Mouse (Mus musculus) limb, embryonic 15.5 days (tissue): Measurements from ENCODE around the gene Lrig1. TPM values are rescaled to one million over a fixed set of nuclear protein-coding genes. Genes with fewer than 3 reads are reported as not detected.
A peak's percentile ranks its signal among the peaks of the same experiment; 100 is the strongest.

Source experiments
- ATAC-seq: fragments of 200-750 bp; cut with Nextera tagmentation; 2 replicates; pipeline ENCODE4 v1.8.0; 2017; ENCODE audit warnings: low read depth, moderate TSS enrichment; ENCODE audit not compliant: insufficient number of reproducible peaks, low FRiP score, low TSS enrichment
- H3K27ac ChIP-seq: fragments of 300-500 bp; sonication (generic); 2 replicates; pipeline ENCODE4 v1.5.1; 2015; ENCODE audit warnings: moderate library complexity, mild to moderate bottlenecking, inconsistent platforms
- H3K27me3 ChIP-seq: fragments of 300-500 bp; sonication (generic); 2 replicates; pipeline ENCODE4 v1.6.1; 2015; ENCODE audit warnings: inconsistent platforms
- H3K36me3 ChIP-seq: fragments of 300-500 bp; sonication (generic); 2 replicates; pipeline ENCODE4 v1.6.1; 2015; ENCODE audit warnings: inconsistent platforms
- H3K4me1 ChIP-seq: fragments of 300-500 bp; sonication (generic); 2 replicates; pipeline ENCODE4 v1.6.1; 2015; ENCODE audit warnings: inconsistent platforms
- H3K4me2 ChIP-seq: fragments of 300-500 bp; sonication (generic); 2 replicates; pipeline ENCODE4 v1.6.1; 2015; ENCODE audit warnings: mild to moderate bottlenecking, inconsistent platforms
- H3K4me3 ChIP-seq: fragments of 300-500 bp; sonication (generic); 2 replicates; pipeline ENCODE4 v1.5.1; 2015; ENCODE audit warnings: mild to moderate bottlenecking, inconsistent platforms
- H3K9ac ChIP-seq: fragments of 300-500 bp; sonication (generic); 2 replicates; pipeline ENCODE4 v1.6.1; 2015; ENCODE audit warnings: inconsistent platforms
- H3K9me3 ChIP-seq: fragments of 300-500 bp; sonication (generic); 2 replicates; pipeline ENCODE4 v1.6.1; 2016; ENCODE audit warnings: inconsistent platforms
- WGBS: fragments of 180-500 bp; shearing (Covaris S2); methylation state at CpG from one replicate; pipeline ENCODE4 v1.1.7; 2015; 5-methylcytosine and 5-hydroxymethylcytosine counted together
- polyA plus RNA-seq: library from polyadenylated mRNA; unstranded; fragments of >200 nt; fragmentation: Nextera tagmentation; extraction: Ambion mirVana; gene quantifications from 2 replicates; pipeline ENCODE4 v1.2.1, GENCODE M21; 2015

Lrig1 gene
- polyA plus RNA-seq, 1 experiment from 2014 or later: 22.5 TPM

DNA sequence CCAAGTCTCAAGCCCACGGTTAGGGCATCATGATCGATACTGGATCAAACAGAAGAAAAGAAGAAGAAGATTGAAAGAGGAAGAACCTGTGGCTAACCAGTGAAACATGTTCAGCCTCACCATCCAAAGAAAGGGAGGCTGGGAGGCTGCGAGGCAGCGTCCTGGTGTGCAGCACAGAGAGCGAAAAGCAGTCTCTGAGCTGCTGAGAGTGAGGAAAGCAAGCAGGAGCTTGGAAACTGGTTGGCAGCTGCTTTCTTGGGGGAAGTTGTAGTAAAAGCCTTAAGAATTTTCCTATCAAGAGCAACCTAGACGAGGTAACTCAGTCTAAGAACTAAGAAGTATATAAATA lies 17.7 kb downstream of the Lrig1 start:
- H3K27ac ChIP-seq: 0 out of 2 replicates have a peak overlapping the region, but pooled peaks have one; percentile 28
- H3K9me3 ChIP-seq: no peaks in the 10 kb centered on the region
- H3K36me3 ChIP-seq: no peaks in the 10 kb centered on the region
- H3K4me2 ChIP-seq: 0 out of 2 replicates have a peak overlapping the region, but pooled peaks have one; percentile 21
- H3K4me1 ChIP-seq: peaks cover 79% of the 10 kb centered on the region
- no peak overlapping the region for H3K4me3 ChIP-seq
- 38% methylated on average over 6 of the region's 6 CpGs for WGBS
- no peak for ATAC-seq
- no peak overlapping the region for H3K9ac ChIP-seq
- no peaks in the 10 kb centered on the region for H3K27me3 ChIP-seq

DNA sequence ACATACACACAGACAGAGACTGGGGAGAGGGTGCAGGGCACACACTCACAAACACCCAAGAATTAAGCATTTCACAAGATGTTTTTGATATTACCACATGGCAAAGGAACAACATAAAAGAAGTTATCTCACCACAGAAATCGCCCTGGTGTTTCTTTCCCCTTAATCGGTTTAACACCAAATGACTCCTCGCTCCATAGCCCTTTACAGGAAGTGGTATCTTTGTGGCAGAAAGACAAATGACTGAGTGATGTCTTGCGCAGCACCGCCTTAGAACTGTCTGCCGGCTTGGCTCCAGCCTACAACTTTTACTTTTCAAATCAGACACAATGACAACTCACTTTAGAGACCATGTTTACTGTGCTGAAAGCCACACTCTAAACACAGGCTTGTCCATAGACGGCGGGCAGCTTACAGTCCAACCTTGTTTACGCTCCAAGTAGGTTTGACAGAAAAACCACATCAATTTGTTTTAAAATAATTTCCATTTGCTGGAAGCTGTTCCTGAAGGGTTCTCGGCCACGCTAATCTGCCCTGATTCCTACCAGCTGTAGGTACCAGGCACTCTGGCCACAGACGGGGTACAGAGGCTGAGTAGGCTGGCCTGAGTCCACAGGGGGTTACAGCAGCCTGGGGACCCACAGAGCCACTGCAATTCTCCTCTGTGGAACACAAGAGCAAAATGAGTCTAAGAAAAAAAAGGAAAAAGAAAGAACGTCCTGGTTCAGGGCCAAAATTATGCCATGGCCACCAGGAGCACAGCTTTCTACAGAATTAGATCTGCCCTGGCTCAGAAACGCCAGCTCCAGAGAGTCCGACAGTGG lies 18.3 kb downstream of the Lrig1 start:
- Histone ChIP-seq H3K4me2 (peak overlapping the region; percentile 21; the same call in 1 of the 2 replicates), H3K9ac (no peak overlapping the region), H3K4me3 (no peak overlapping the region), H3K27ac (0 out of 2 replicates have a peak overlapping the region, but pooled peaks have one; percentile 28), H3K4me1 (peaks cover 78% of the 10 kb centered on the region), H3K9me3 (no peaks in the 10 kb centered on the region), H3K27me3 (no peaks in the 10 kb centered on the region), H3K36me3 (no peaks in the 10 kb centered on the region)
- ATAC-seq: no peak
- 34% methylated on average over 15 of the region's 15 CpGs for WGBS

DNA sequence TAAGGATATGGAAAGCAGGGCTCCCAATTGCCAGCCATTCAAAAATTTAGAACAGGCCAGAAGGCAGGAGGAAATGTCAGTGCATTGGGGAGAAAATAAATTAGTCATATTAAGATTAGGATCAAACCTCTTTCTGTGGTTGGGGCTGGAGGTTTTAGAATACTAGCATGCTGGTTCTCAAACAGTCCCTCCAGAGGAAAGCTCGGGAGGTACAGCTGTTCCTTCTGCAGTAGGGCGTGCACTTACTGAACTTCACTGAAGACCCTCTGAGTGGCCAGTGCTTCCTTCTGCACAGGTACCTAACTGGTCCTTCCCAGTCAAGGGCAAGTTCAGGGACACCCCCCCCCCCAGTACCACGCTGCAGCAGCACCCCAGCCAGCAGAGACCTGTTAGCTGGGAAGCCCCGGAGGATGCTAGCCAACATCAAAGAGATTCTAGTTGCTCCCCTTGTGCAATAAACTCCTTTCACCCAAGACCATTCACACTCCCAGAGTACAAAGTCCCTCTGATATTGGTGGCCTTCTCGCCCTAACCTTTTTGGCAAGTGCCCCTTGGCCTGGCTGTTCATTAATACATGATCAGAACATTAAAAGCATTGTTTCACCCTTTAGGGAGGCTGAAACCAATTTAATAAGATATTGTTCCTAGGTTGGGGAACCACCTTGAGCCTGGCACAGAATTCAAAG lies 19.1 kb downstream of the Lrig1 start:
- Histone ChIP-seq H3K4me1 (peaks cover 81% of the 10 kb centered on the region), H3K4me2 (no peak overlapping the region), H3K9me3 (no peaks in the 10 kb centered on the region), H3K27me3 (no peaks in the 10 kb centered on the region), H3K4me3 (no peak overlapping the region), H3K36me3 (no peaks in the 10 kb centered on the region), H3K9ac (no peak overlapping the region), H3K27ac (no peak overlapping the region)
- no peak for ATAC-seq
- WGBS: 38% methylated on average over 5 of the region's 5 CpGs

DNA sequence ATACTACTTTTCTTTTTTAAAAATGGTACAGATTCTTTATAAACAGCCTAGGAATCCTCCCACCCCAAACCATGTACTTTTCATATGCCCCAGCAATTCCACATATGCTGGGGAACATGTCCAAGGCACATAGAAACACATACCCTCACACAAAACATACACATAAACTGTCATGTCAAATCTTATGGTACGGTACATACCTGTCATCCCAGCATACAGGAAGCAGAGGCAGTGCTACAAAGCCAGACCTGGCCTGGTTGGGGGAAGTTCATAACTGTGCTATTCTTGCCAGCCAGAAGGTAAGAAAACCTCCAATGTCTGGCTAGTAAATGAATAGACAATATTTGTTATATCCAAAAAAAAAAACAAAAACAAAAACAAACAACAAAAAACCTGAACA lies 20.7 kb downstream of the Lrig1 start:
- ATAC-seq: no peak
- Histone ChIP-seq H3K9ac (no peak overlapping the region), H3K27ac (no peak overlapping the region), H3K9me3 (no peaks in the 10 kb centered on the region), H3K4me3 (no peak overlapping the region), H3K4me1 (peaks cover 74% of the 10 kb centered on the region), H3K4me2 (no peak overlapping the region), H3K27me3 (no peaks in the 10 kb centered on the region), H3K36me3 (no peaks in the 10 kb centered on the region)
- WGBS: 66% methylated on average over 1 of the region's 1 CpGs

DNA sequence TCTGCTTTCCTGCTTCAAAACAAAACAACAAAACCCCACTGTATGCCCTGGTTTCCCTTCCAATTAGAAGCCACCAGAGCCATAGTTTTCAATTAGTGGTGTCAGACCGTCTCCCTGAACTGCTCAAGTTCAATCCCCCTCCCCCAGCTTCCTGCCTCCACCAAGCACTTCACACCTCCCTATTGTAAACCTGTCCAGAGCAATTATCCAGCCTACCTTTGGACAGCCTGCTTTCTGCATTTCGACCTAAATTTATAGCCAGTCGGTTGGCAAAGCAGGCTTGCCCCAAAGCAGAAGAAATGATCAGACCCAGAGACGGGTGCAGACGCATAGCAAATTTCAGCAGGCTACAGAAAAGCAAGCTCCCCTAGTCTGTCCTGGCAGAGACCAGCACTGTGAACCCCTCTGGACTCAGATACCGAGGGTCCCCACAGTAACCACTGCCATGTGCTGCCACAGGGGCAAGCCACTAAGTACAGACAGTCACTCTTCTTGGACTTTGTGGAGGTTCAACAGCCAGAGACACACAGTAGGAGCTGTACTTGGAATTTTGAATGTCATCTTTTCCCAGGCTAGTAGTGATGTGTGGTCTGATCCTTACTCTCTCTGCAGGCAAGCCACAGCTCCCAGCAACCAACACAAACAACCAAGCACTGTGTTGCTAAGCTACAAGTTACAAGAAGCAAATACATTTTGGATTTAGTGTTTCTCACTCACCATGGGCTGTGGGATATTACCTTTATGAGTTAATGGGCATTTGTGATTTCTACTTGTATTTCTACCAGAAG lies 21.4 kb downstream of the Lrig1 start:
- no peaks in the 10 kb centered on the region for H3K27me3 ChIP-seq
- H3K36me3 ChIP-seq: no peaks in the 10 kb centered on the region
- H3K9ac ChIP-seq: no peak overlapping the region
- no peak overlapping the region for H3K4me2 ChIP-seq
- no peaks in the 10 kb centered on the region for H3K9me3 ChIP-seq
- H3K27ac ChIP-seq: peak overlapping the region; percentile 43; the same call in 1 of the 2 replicates
- H3K4me3 ChIP-seq: no peak overlapping the region
- ATAC-seq: no peak
- H3K4me1 ChIP-seq: peaks cover 74% of the 10 kb centered on the region
- WGBS: 11% methylated on average over 6 of the region's 6 CpGs

DNA sequence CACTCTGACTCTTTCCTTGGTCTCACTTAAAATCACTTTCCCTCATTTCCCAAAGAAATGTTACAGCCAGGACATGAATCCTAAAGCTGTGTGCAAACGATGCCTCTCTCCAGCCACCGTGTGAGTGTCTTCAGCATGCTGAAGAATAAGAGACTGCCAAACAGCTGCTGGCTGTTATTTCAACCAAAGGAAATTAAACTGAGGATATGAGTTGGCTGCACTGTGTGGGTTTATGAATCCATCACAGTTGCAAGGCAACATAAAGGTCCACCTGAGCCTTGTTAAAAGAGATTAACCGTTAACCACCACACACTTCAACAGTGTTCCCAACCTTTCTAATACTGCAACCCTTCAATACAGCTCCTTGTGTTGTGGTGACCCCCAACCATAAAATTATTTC lies 22.5 kb downstream of the Lrig1 start:
- Histone ChIP-seq H3K27ac (peak overlapping the region; percentile 65), H3K9ac (no peak overlapping the region; the same call in 1 of the 2 replicates), H3K4me2 (peak overlapping the region; percentile 17), H3K4me1 (peaks cover 69% of the 10 kb centered on the region), H3K36me3 (no peaks in the 10 kb centered on the region), H3K4me3 (no peak overlapping the region), H3K9me3 (no peaks in the 10 kb centered on the region), H3K27me3 (no peaks in the 10 kb centered on the region)
- 15% methylated on average over 3 of the region's 3 CpGs for WGBS
- ATAC-seq: peak; percentile 61

DNA sequence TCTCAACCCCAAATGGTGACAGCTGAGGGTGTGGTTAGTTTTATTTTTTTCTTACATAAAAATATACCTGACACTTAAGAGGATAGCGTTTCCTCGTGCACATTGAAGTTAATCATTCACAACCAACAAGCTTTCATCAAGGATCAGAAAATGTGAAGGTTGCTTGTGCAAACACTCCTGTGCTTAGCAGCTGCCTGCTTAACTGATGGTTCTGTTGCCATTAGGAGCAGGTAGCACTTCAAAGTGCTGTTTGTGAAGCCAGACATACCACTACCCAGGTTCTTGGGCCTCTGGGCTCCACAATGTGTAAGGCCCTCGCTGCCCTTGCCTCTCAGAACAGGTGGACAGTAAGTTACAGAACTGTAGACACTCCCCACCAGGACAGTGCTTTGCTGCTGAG lies 23.1 kb downstream of the Lrig1 start:
- WGBS: 46% methylated on average over 3 of the region's 3 CpGs
- Histone ChIP-seq H3K4me1 (peaks cover 64% of the 10 kb centered on the region), H3K27ac (peak overlapping the region; percentile 65), H3K9me3 (no peaks in the 10 kb centered on the region), H3K36me3 (no peaks in the 10 kb centered on the region), H3K4me3 (no peak overlapping the region), H3K27me3 (no peaks in the 10 kb centered on the region), H3K9ac (no peak overlapping the region), H3K4me2 (peak overlapping the region; percentile 17)
- no peak for ATAC-seq

DNA sequence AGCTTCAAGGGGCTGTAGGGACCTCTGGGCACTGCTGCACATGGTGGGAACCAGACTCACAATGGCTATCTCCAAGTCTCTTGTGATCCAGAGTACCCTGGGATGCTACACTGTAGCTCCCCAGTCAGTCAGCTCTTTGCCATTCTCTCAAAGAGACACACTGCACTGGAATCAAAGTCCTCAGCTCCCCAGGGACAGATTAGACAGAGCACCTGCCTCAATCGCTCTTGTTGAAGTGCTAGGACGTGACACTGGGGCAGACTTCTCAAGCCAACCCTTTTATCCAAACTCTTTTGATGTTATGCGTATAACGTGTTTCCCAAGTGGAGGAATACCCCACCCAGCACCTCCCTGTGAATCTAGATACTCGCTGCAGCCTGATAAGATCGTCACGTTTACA lies 23.7 kb downstream of the Lrig1 start:
- Histone ChIP-seq H3K9ac (no peak overlapping the region), H3K27ac (peak overlapping the region; percentile 65), H3K9me3 (no peaks in the 10 kb centered on the region), H3K4me3 (no peak overlapping the region), H3K36me3 (no peaks in the 10 kb centered on the region), H3K27me3 (no peaks in the 10 kb centered on the region), H3K4me2 (no peak overlapping the region), H3K4me1 (peaks cover 59% of the 10 kb centered on the region)
- 40% methylated on average over 7 of the region's 7 CpGs for WGBS
- no peak for ATAC-seq

DNA sequence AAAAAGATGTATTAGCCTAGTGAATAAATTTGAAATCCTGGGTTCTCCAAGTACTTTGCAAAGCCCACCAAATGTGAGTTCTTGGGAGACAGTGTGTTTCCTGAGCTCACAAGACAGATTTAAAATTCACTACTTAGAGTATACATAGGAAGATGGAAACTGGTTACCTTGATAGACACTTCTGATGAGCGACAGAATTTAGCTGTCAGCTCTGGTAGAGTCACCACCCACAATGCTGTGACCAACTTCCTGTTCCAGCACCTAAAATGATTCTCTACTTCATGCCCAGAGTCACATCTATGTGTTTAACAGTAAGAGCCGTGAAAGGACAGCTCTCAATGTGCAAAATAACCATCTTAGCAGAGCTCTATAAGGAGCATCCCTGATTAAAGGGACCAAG lies 27.5 kb downstream of the Lrig1 start:
- H3K4me3 ChIP-seq: no peak overlapping the region
- no peak for ATAC-seq
- no peak overlapping the region for H3K4me2 ChIP-seq
- H3K36me3 ChIP-seq: no peaks in the 10 kb centered on the region
- 71% methylated on average over 2 of the region's 2 CpGs for WGBS
- no peaks in the 10 kb centered on the region for H3K27me3 ChIP-seq
- no peak overlapping the region for H3K9ac ChIP-seq
- no peaks in the 10 kb centered on the region for H3K9me3 ChIP-seq
- no peak overlapping the region for H3K27ac ChIP-seq
- H3K4me1 ChIP-seq: peaks cover 61% of the 10 kb centered on the region

DNA sequence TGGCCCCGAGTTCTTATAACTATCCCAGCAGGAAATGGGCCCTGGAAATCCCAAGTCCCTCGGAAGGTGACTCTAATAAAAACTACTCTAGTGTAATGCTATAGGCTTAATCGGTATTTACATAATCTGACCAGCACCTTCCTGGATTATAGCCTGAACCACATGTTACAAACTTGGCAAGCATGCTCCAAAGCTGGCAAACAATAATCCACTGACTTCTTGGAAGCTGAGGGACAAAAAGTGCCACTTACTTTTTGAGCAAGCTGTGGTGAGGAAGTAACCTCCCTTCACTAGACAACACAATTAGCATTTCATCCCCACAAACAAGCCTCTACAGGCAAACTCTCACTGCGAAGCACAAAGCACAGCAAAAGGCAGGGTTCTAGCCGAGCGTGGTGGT lies 30.6 kb downstream of the Lrig1 start:
- no peak for ATAC-seq
- no peak overlapping the region for H3K4me2 ChIP-seq
- peaks cover 50% of the 10 kb centered on the region for H3K4me1 ChIP-seq
- 0 out of 2 replicates have a peak overlapping the region, but pooled peaks have one; percentile 1 for H3K27ac ChIP-seq
- H3K36me3 ChIP-seq: no peaks in the 10 kb centered on the region
- WGBS: 56% methylated on average over 6 of the region's 6 CpGs
- no peak overlapping the region for H3K4me3 ChIP-seq
- no peak overlapping the region for H3K9ac ChIP-seq
- no peaks in the 10 kb centered on the region for H3K27me3 ChIP-seq
- no peaks in the 10 kb centered on the region for H3K9me3 ChIP-seq

DNA sequence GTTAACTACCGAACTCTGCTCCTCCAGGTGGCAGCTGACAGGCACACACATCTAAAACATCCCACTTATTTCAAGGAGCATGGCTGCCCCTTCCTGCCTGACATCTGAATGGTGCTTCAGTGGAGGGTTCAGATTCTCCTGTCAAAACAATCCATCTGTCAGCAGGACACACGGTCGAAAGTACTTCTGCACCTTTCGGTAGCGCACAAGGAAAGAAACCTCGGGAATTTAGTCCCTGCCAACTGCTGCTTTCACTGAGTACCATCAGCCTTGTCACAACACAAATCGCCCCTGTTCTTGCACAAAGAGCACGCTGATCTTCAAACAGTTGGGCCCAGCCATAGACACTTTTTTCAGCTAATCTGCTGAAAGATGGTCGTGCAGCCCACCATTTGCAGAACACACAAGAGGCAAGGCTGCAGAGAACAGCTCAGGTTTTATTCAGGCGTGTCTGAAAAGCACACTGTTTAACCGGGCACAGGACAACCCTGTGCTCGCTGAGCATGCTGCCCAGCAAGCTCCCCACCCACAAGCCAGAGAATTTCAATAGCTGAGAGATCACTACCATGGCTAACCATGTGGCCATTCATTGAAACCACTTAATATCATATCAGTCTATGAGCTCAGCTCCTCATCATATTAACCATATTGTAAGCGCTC lies 31.6 kb downstream of the Lrig1 start:
- Histone ChIP-seq H3K27me3 (no peaks in the 10 kb centered on the region), H3K27ac (peak overlapping the region; percentile 11; the same call in 1 of the 2 replicates), H3K4me1 (peaks cover 43% of the 10 kb centered on the region), H3K36me3 (0 out of 2 replicates have a peak, but pooled peaks cover under 1% of the 10 kb centered on the region), H3K9ac (no peak overlapping the region), H3K4me3 (no peak overlapping the region), H3K4me2 (no peak overlapping the region), H3K9me3 (no peaks in the 10 kb centered on the region)
- 36% methylated on average over 13 of the region's 13 CpGs for WGBS
- no peak for ATAC-seq
